Mouse (Mus musculus) gastrocnemius, postnatal 25 days (tissue): ENCODE measurements at regions not wholly inside any gene's neighbourhood (a gene's known extent, or its start where the extent isn't known, plus 50 kb on each side); places are given as distances from the start of the nearest gene placed in this dataset.
"Not testable (repeated sequence)": the region's sequence is repeated elsewhere in the genome, so short reads cannot be mapped to it uniquely, and the experiment has no call there.

Experiments
- DNase-seq: peaks from one replicate; pipeline ENCODE4 v3.0.0; 2022

GRCm38 (mm10) chr10:117567379-117568137 lies 61.7 kb upstream of the Cpm start:
- no peak for DNase-seq

DNA sequence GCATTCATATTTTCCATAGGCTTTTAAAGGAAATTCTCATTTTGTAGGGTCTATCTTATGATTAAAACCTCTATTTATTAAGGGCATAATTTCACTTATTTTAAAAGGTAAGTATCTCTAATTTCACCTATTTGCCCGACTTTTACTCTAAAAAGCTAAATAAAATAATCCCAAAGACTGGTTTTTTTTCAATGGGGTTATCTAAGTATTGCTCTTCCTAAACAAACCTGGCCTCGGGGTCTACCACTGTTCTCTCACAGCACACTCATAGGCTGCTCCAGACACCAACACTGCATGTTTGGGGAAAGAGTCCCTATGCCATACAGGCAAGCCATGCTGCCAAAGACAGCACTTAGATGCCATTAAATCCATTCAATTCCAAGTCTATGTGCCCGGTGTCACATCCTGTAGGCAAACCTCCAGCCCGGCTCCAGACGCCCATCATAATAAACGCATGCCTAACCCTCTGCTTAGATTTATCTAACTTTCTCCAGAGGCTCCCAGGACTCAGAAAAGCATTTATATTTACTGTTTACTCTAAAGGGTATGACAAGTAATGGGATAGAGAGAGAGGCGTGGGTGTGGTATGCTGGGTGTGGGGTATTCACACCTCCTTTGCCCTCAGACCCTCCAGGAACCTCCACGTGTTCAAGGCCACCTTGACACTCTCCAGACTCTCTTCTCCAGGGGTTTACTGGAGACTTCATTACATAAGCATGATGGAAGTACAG lies 62.5 kb upstream of the Cpm start:
- no peak for DNase-seq

DNA sequence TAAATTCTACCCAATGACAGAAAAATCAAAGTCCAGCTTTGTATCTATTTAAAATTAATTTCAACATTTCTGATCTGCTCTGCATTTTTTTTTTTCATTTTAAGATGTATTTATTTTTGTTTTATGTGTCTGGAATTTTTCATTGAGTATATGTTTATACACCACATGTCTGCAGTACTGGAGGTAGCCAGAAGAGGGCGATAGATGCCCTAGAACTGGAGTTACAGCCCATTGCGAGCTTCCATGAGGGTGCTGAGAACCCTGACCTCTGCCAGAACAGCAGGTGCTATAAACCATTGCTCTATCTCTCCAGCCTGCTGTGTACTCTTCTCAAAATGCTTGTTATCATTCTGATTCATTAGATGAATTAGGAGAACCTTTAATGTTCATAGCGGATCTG lies 63.1 kb upstream of the Cpm start:
- no peak for DNase-seq

DNA sequence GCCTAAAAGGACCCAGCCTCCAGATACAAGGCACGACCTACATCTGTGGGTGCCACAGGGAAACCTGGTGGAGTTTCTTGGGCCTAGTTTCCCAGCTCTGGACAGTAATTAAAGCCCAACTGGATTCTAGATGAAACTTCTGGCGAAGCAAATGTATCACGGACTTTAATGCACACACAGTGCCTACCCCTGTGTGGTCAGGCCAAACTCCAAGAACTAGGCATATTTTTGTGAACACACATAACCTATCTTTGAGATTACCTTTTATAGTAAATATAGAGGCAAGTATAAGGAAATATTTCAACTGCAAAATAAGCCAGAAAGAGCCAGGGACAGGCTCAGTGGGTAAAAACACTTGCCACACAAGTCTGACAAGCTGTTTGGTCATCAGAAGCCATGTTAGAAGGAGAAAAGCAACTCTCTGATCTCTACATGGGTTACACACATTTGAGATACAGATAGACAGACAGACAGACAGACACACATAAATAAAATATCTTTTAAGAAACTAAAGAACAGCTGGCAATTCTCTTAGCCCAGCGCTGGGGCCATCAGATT lies 63.7 kb upstream of the Cpm start:
- no peak for DNase-seq

- no peak for DNase-seq
Measured at GRCm38 (mm10) chr10:117565110-117565509, 64.2 kb upstream of the Cpm start.

GRCm38 (mm10) chr10:117564118-117565040 lies 64.9 kb upstream of the Cpm start:
- DNase-seq, result no peak

- no peak for DNase-seq
Measured at GRCm38 (mm10) chr10:117563429-117564117, 65.7 kb upstream of the Cpm start.

- DNase-seq, result not testable (repeated sequence)
Measured at GRCm38 (mm10) chr10:117562850-117563248, 66.5 kb upstream of the Cpm start.

GRCm38 (mm10) chr10:117561909-117562849 lies 67.1 kb upstream of the Cpm start:
- no peak for DNase-seq

GRCm38 (mm10) chr10:117561279-117561820 lies 68.0 kb upstream of the Cpm start:
- DNase-seq, result no peak

DNA sequence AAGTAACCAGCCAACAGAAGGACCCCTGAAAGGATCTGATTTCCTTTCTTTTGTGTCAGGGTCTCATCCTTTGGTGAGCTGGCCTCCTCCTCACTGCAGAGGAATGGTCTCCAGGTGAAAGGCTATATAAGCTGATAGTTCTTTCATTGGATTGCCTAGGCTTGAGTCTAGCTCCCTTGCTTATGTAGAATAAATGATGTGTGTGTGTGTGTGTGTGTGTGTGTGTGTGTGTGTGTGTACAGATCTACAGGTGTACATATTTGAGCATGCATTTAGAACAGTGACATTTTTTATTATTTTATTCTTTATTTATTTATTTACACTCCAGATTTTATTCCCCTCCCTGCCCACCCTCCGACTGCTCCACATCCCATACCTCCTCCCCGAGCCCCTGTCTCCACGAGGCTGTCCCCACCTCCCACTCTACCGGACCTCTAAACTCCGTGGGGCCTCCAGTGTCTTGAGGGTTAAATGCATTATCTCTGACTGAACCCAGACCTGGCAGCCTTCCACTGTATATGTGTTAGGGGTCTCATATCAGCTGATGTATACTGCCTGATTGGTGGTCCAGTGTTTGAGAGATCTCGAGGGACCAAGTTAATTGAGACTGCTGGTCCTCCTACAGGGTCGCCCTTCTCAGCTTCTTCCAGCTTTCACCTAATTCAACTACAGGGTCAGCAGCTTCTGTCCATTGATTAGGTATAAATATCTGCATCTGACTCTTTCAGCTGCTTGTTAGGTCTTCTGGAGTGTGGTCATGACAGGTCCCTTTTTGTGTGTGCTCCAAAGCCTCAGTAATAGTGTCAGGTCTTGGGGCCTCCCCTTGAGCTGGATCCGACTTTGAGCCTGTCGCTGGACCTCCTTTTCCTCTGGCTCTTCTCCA lies 68.7 kb upstream of the Cpm start:
- no peak for DNase-seq

DNA sequence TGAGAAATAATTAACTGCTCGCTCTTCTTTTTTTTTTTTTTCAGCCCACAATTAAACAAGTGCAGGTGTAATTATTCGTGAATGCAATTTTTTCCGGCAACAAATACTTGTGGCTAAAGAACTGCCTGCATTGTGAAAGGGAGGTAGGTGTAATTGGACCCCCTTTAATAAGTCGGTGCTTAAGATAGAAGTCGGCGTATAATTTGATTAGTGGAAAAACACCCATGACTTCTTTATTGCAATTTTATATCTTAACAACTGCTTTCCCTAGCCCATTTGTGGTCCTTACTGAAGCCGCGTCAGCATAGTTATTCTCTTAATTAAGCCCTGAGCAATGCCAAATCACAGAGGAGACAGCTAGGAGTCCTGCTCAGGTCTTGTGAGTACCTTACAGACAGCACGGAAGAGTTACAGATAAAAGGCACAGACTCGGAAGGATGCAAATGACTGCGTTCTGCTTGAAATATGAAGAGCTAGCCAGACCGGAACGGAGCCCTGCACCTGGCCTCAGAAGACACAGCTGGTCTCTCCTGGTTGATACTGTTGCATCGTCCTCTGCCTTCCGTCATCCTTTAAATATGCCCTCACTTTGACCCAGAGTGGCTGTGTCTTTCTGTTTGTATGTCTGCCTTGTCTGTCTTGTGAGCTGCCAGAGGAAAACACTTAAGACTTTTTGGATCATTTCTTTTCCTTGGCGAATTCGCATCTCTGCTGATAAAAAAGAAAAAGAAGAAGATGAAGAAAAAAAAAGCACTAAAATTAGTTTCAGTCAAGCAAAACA lies 69.5 kb upstream of the Cpm start:
- no peak for DNase-seq

DNA sequence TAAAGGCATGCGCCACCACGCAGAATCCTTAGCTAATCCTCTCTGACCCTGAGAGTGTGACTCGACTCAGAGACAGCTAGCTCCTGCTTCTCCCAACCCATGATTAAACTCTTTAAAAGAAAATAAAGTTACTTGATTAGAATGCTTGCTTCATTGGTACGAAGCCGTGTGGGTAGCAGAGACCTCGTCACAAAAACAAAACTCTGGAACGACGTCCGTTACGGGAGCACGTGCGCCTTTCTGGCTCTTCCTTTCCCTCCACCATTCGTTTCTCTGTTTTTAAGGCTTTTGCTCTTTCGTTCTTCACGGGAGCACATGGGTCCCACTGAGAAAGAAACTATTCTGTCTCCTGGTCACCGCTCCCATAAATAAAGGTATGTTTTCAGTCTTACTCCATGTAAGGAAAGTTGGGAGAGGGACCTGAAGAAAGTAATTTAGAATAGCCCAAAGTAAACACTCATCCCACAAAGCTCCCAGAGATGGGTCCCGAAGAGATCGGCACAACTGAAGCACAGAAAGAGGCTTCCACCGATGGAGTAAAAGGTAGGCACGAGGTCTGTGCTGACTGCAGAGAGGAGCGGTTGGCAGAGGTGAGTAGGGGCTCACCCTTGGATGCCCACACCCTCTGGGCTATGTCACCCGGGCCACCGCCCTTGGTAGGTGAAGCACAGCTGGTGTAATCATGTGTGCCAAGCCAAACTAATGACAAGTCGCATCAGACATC lies 70.2 kb upstream of the Cpm start:
- no peak for DNase-seq

DNA sequence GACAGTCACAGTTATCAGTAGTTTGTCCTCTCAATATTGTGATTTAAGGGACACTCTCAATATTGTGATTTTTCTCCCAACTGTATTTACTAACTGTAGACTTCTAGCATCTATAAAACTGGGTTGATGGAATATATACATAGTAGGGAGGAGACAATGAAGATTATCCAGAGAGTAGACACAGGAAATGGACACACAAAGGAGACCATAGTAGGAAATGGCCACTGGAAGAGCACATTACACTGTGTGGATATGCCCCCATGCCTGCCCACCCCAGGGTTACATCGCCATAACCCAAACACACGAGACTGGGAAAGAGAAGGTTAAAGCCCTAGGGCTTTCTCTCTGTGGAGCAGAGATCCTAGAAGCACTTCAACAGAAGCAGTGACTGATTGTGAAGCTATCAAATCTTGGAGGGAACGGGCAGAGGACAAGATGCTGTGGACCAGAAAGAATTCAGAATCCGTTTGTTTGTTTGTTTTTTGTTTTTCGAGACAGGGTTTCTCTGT lies 71.0 kb upstream of the Cpm start:
- no peak for DNase-seq

DNA sequence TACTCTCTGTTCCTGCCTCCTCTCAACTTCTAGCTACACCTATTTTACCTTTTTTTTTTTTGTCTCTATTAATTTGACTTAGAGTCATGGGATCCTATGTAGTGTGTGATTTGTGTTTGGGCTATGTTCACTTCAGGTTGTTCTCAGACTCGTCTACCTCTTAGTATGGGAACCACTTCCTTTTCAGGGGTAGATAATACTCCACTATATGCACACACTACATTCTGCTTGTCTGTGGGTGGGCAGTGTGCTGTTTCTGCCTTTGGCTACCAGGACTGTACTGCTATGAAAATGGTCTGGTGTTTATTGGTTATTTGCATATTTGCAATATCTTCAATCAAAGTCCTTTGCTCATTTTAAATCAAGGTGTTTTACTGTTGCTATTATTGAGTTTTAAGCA lies 71.6 kb upstream of the Cpm start:
- DNase-seq, result no peak

- no peak for DNase-seq
Measured at GRCm38 (mm10) chr10:117556851-117557542, 72.3 kb upstream of the Cpm start.
